Mouse (Mus musculus): ENCODE measurements around the gene Rasal3.

GRCm38 (mm10) chr17:32419989-32420388 is 16.6 kb upstream of the Rasal3 start:
- TF ChIP-seq CTCF (IDR thresholded peaks at IDR 0.05; ENCODE audit: low read depth) (no peak), EP300 (IDR thresholded peaks at IDR 0.05; ENCODE audit: low read depth) (no peak)

Measured in heart, postnatal 0 days (tissue).